Mouse (Mus musculus): ENCODE data around the gene Jam2.
A peak's percentile ranks its signal among the peaks of the same experiment; 100 is the strongest.

The Jam2 gene

GRCm38 (mm10) chr16:84774003-84774703 lies at the start of gene Jam2:
Gene Jam2, plus strand, starts transcription at chr16:84774123.
- peak; percentile 20 to 52 for DNase-seq (ENCODE audit: low spot score in 2 of 2)

- no peak for DNase-seq (ENCODE audit: low spot score in 2 of 2)
These were observed 39.1 kb upstream of the Jam2 start for GRCm38 (mm10) chr16:84734806-84735165.

GRCm38 (mm10) chr16:84735166-84736105 lies 38.5 kb upstream of the Jam2 start, which contains the start of gene Mrpl39:
Gene Mrpl39, minus strand, starts transcription at chr16:84735742.
- peak; percentile 96 for DNase-seq (ENCODE audit: low spot score in 2 of 2)

- DNase-seq (ENCODE audit: low spot score in 2 of 2) = no peak
These were observed 36.6 kb upstream of the Jam2 start for GRCm38 (mm10) chr16:84737358-84737757.

- no peak for DNase-seq (ENCODE audit: low spot score in 2 of 2)
These were observed 29.0 kb upstream of the Jam2 start for GRCm38 (mm10) chr16:84744703-84745490.

- no peak for DNase-seq (ENCODE audit: low spot score in 2 of 2)
These were observed 28.1 kb upstream of the Jam2 start for GRCm38 (mm10) chr16:84745721-84746306.

- DNase-seq (ENCODE audit: low spot score in 2 of 2) = no peak
These were observed 6.0 kb upstream of the Jam2 start for GRCm38 (mm10) chr16:84767956-84768355.

- DNase-seq (ENCODE audit: low spot score in 2 of 2) = no peak
These were observed 4.7 kb upstream of the Jam2 start for GRCm38 (mm10) chr16:84769182-84769581.

- DNase-seq (ENCODE audit: low spot score in 2 of 2) = no peak
These were observed 4.1 kb upstream of the Jam2 start for GRCm38 (mm10) chr16:84769619-84770464.

- DNase-seq (ENCODE audit: low spot score in 2 of 2) = no peak
These were observed 3.0 kb upstream of the Jam2 start for GRCm38 (mm10) chr16:84770891-84771290.

GRCm38 (mm10) chr16:84771461-84771860 lies 2.5 kb upstream of the Jam2 start:
- DNase-seq (ENCODE audit: low spot score in 2 of 2) = peak in 1 of 2 experiments; percentile 28

- DNase-seq (ENCODE audit: low spot score in 2 of 2) = no peak
These were observed 1.2 kb upstream of the Jam2 start for GRCm38 (mm10) chr16:84772496-84773267.

GRCm38 (mm10) chr16:84773268-84773861 lies 558 bp upstream of the Jam2 start:
- DNase-seq (ENCODE audit: low spot score in 2 of 2) = no peak

- peak; percentile 11 to 15 for DNase-seq (ENCODE audit: low spot score in 2 of 2)
These were observed 873 bp downstream of the Jam2 start for GRCm38 (mm10) chr16:84774761-84775231.

- DNase-seq (ENCODE audit: low spot score in 2 of 2) = no peak
These were observed 1.4 kb downstream of the Jam2 start for GRCm38 (mm10) chr16:84775356-84775755.

- DNase-seq (ENCODE audit: low spot score in 2 of 2) = no peak
These were observed 2.3 kb downstream of the Jam2 start for GRCm38 (mm10) chr16:84776089-84776784.

- no peak for DNase-seq (ENCODE audit: low spot score in 2 of 2)
These were observed 4.5 kb downstream of the Jam2 start for GRCm38 (mm10) chr16:84778431-84778830.

- DNase-seq (ENCODE audit: low spot score in 2 of 2) = no peak
These were observed 5.1 kb downstream of the Jam2 start for GRCm38 (mm10) chr16:84778861-84779630.

All from urinary bladder, postnatal 36 days (tissue).